Mouse (Mus musculus): ENCODE measurements around the gene Mfsd4b3. TPM values are rescaled to one million over a fixed set of nuclear protein-coding genes. Genes with fewer than 3 reads are reported as not detected.

The Mfsd4b3 gene
- total RNA-seq (2023) = 0.33 TPM

GRCm38 (mm10) chr10:39959761-39960440 lies at the start of gene Mfsd4b3:
Mfsd4b3 (minus strand) TSS chr10:39960153.

GRCm38 (mm10) chr10:39986466-39986865 lies 26.5 kb upstream of the Mfsd4b3 start, which contains the start of gene Mfsd4b5:
Mfsd4b5 (minus strand) TSS chr10:39986646.

GRCm38 (mm10) chr10:39926616-39927139 lies 33.3 kb downstream of the Mfsd4b3 start, which contains the start of gene Mfsd4b2:
Mfsd4b2 (minus strand) TSS chr10:39926923.

GRCm38 (mm10) chr10:39898874-39899371 lies 61.0 kb downstream of the Mfsd4b3 start, which contains the start of gene Mfsd4b4:
Mfsd4b4 (minus strand) TSS chr10:39899238.

Other genes starting within 250 kb of the Mfsd4b3 start
- gene Rev3l, start 228.0 kb downstream of the Mfsd4b3 start, total RNA-seq (2023) = 64.1 TPM
- 3.8 TPM for gene Mfsd4b4, start 60.9 kb downstream of the Mfsd4b3 start, total RNA-seq (2023)
- not detected for gene Mfsd4b2, start 33.2 kb downstream of the Mfsd4b3 start, total RNA-seq (2023)
- gene Mfsd4b5, start 26.5 kb upstream of the Mfsd4b3 start, total RNA-seq (2023) = 0.68 TPM
- gene Mfsd4b1, start 65.1 kb upstream of the Mfsd4b3 start, total RNA-seq (2023) = 0.27 TPM
- gene Slc16a10, start 182.1 kb upstream of the Mfsd4b3 start, total RNA-seq (2023) = 7.2 TPM

Data from CD4-positive naive resting alpha-beta T cell, adult 57 days (primary cell).